Mouse (Mus musculus) thymus, postnatal 10 days (tissue): ENCODE data around the gene Mob3a.

ENCODE experiments used
- DNase-seq, 2 experiments: peaks; one replicate each; pipeline ENCODE4 v3.0.0; 2021; ENCODE audit warnings: low spot score in 2 of 2

Mob3a gene

DNA sequence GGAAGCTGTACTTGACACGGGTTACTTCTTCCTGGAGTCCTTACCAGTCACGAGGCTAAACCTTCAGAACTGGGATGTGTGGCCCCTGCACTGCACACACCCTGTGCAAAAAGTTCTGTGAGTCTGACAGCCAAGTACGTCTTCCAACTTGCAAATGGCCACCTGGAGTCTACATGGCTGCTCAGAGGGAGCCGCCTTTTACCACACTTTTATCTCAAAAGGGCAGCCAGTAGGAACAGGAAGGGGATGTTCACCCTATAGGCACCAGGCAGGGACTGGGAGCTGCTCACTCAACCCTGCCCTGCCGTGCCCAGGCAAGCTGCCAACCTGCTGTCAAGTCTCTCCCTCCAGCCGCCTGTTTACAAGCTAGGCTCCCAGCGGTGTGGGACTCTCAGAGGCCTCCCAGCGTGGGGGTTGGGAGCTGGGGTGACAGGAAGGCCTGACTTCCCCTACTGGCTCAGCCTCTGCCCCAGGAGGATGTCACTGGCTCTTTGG is 23.8 kb downstream of the Mob3a start, which contains the start of gene Mknk2:
TSS of gene Mknk2 (minus strand) at position 171 of the 495 bp plus-strand sequence.
- DNase-seq: peak; percentile 86 to 91

DNA sequence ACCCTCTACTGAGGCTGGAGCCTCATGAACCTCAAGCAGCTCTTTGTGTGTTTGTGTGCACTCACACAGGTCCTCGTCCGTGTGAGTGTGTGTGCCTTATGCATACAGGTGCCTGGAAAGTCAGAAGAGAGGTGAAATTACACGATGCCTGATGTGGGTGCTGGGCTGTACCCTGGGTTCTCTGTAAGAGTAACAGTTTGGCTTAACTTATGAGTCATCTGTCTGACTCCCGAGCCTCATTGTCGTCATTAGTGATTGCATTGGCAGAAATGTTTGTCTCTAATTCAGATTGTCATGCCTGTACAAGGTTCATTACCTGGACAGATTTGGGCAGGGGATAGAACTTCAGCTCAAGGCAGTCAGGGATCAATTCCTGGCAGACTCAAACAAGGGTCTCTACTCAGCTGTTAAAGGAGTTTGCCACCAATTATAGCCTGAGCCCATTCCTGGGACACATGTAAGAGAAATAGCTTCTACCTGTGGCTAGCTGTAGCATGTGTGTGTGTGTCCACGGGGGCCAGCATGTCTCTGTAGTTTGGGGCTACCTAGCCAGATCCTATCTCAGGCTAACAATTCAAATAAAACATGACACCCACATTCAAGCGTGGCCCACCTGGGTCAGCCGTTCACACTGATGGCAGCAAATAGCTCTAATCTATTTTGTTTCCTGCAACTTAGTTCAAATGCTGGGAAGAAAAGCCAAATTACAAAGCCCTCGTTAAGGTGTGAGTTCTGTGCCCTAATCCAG is 24.5 kb downstream of the Mob3a start:
- no peak for DNase-seq

DNA sequence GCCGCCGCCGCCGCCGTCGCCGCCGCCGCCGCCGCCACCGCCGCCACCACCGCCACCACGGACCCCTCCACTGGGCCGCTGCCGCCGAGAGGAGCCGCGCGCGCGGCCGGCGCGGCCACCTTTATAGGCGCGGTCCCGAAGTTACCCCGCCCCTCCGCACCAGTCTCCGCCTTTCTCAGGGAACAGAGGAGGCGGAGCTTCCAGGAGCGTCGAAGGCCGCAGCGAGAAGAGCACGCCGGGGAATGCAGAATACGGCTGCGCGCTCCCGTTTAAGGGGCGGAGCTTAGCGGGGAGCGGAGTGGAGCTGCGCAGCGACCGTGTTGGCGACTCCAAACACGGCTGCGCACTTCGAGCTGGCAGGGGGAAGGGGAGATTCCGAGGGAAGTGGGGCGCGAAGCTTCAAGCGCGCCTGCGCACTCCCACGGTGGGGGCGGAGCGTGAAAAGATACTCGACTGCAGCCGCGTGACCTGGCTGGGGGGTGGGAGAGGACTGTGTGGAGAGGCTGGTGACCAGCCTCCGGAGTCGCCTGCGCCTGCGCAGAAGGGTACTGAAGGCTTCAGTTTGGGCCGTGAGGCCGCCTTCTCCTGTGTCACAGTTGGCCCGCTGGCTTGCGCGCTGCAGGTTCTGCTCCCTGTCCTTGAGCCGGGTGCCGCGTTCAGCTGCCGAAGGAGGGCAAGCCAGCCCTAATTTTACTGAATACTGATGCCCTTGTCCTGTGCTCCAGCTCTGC is 25.4 kb downstream of the Mob3a start:
- peak; percentile 99 to 100 for DNase-seq

DNA sequence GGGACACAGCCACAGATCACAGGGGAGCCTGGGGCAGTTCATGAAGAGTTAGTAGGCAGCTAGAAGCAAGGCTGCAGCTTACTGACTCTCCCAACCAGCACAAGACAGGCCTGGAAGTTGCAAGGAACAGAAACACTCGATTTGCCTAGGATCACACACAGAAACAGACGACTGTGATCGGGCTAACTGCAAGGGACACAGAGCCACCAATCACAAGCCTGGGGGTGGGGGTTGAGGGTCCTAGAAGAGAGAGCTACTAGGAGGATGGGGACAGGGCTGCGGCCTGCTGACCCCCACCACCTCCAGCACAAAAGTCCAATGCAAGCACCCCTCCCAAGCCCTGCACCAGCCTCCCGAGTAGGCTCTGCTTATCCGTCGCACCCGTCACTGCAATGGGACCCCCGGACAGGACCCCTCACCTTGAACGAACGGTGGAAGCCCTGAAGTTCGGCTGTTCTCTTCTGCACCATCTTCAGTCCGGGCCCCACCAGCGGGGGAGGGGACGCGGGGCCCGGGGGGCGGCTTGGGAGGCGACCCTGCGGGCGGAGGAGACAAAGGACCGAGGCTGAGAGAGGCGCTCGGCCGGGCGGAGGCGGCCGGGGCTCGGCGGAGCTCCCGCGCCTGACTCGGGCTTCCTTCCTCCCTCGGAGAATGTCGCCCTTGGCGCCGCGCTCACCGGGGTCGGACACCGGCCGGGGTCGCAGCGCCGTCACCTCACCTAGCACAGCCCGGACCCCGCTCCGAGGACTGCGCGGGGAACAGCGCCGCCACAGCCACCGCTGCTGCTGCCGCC is 26.2 kb downstream of the Mob3a start:
- no peak for DNase-seq

DNA sequence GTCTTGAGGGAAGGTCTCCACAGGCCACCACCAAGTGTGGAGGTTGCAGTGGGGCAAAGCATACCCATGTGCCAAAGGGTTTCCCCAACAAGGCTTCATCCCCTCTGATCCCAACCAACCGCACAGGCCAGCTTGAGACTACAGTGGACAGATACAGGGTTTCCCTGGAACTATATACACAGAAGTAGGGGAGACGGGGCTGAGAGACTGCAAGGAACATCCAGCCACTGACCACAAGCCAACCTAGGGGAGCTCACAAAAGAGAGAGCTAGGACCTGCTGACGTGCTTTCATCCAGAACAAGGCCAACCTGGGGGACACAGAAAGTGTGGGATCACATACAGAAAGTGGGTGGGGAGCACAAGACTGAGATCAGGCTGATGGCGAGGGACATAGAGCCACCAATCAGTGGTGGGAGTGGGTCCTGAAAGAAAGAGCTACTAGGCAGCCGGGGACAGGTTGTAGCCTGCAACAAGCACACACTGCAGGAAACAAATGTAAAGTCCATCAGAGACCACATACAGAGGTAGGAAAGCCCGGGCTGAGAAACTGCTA is 26.8 kb downstream of the Mob3a start:
- DNase-seq: no peak

DNA sequence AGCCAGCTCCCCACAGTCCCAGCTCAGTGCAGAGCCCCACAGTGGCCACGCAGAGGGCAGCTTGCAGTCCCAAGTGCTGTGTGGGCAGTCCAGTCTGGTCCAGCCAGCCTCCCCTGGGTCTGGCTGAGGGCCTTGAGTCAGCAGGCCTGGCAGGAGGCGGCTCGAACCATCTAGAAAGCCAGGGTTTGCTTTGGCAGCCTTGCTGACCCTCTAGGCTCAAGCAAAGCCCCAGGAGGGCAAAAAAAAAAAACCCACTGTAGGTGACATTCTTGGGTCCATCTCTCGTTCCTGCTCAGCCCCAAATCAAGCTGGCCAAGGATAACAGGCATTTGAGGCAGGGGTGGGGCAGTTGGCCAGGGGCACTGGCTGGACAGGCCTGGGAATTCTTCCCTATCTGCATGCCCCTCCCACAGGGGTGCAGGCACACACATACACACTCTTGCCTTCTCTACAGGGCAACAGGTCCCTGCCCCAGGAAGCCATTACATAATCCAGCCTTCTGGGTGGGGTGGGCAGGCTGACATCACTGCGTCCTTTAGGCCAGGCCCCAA is 27.5 kb downstream of the Mob3a start:
- DNase-seq: no peak

DNA sequence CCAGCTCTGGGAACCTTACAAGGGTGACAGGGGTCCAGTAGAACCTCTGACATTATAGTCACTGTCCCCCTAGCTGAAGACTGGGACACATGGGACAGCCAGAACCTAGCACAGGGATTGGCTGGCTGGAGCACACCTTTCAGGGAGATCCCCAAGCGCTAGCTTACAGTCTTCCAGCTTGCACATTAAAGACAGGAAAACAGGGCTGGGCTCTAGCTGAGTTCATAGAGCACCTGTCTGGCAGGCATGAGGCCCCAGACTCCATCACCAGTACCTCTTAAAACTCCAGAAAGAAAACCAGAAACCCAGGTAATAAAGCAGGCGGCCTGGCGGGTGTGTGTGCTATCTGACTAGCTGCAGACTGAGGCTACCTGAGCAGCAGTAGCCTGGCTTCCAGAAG is 28.1 kb downstream of the Mob3a start:
- no peak for DNase-seq

DNA sequence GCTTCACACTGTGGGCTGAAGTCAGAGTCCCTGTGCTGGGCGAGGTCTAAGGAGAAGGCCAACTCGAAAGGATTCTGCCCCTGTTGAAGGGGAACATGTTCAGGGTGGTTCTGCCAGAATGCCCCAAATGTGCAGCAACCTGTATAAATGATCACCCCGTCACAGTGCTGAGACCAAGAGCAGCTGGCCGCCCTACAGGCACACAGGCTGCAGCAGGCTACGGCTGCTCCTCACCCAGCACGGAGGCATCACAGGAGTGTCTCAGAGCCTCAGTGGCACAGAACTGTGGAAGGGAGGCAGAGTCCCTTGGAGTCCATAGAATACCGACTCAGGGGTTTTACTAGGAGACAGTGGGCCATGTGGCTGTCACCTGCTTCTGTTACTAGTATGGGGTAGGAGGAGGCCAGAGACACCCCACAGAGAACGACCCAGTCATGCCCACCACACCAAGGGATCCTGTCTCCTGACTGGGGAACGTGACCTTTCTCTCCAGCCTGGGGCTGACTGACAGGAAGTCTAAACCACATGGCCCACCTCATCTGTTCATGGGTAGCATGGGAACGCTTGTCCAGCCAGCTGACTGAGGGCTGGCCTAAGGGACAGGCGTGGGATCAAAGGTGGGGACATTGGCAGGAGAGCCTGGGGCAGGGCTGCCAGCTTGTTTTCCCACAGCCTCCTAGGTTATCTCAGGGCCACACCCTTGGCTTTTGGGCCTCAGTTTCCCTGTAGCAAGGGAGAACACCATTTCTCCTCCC is 29.7 kb downstream of the Mob3a start:
- no peak for DNase-seq

DNA sequence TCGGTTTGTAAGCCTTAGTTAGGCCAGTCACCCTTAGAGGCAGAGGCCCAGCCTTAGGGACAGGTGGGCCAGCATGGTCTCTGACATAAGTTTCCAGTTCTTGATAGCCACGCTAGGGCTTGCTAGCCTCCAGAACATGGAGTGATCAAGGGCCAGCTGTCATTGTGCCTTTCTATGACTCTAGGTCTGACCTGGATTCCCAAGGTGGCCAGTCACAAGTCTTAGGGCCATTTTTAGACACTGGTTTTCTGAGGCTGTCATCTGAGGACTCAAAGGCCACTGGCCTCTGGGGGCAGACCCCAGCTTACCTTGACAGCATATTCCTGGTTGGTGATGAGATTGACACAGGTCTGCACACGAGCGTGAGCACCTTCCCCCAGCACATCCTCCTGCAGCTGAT is 30.5 kb downstream of the Mob3a start:
- no peak for DNase-seq

DNA sequence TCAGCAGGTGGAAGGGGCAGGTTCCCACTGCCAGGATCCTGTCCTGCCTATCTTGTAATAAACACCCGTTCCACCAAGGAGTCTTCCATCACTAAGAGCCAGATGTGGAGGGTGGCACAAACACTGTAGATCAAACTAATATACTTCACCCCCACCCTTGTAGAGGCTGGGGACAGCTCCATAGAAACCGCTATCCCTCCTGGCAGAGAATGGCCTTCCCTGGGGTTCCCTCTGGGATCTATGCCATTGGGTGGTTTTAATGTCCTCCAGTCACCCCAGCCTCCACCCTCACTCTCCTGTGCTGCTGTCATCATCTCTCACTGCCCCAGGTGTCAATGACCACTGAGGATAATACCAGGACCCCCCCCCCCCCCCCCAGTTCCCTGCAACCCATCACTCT is 31.2 kb downstream of the Mob3a start:
- DNase-seq: no peak

DNA sequence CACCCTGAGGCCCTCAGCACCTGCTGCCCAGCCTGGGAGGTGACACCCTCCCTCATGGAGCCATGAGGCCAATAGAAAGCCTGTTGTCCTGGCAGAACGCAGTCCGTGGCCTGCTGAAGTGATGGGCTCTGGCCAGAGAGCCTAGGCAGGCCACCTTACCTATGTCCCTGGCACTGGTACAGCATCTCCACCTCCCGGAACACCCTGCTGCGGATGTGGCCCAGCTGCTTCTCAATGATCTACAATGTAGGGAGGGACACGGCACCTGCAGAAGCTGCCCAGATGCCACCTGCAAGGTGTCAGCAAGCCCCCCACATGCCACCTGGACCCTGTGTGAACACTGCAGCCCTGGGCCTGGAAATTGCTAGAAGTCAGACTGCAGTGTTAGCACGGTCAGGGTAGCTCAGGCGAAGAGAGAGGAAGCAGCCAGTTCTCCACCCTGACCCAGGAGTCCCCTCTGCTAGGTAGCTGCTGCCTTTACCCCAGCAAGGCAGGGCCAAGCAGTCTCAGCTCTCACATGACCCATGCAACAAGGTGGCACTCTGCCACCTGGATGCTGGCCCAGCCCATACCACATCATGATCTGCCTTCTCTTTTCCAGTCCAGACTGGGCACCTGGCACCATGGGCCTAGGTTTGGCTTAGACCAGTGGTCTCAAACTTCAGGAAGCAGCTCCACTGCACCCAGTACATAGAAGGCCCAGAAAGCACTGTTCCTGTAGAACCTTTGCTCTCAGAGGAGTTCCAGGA is 31.9 kb downstream of the Mob3a start:
- DNase-seq: no peak

DNA sequence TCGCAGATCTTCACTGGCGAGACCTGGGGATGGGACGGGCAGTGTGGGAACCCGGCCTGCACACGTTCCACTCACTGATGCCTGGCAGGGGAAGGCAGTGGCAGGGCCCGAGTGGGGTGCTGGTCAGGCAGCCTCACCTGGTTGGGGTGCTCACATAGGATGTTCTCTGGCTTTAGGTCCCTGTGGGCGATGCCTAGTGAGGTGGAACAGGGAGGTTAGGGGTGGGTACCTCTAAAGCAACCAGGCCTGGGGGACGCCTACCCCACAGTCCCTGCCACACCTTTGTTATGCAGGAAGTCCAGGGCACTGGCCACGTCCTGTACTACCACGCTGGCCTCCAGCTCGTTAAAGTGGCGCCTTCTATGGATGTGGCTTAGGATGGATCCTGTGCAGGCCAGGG is 32.8 kb downstream of the Mob3a start:
- no peak for DNase-seq

DNA sequence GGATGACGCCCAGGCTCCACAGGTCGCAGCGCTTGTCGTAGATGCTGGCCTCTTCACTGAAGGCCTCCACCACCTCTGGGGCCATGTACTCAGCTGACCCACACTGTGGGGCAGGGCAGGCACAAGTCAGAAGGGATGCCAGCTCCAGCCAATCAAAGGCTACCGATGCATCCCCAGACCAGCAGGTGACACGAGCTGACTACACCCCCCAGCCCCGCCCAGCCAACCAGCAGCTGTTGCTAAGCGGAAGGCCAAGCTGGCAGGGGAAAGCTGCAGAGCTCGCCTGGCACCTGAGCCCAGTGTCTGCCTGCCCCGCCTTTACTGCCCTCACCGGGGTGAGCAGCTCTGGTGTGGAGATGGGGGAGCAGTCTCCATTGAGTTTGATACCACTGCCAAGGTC is 33.2 kb downstream of the Mob3a start:
- DNase-seq: no peak

DNA sequence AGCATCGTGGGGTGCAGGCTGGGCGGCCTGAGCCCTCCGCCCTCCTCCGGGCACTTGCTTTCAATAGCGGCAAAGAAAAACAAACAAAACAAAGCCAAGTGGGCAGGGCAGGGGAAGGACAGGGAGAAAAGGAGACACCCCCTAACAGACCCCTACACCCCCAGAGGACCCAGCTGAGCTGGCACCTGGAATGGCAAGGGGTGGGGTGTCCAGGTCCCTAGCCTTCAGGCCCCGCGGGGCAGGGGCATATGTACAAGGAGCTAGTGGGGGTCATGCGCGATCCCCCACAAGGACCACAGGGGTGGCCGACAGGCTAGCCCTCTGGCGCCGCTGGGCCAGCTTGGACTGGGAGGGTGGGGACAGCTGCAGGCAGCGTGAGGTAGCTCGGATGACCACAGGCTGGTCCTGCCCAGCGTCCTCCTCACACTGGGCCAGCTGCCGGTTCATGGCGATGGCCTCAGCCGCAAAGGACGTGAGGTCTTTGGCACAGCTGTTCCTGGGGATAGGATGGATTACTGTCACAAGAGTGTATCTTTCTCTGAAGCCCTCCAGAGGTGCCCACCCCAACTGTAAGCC is 34.9 kb downstream of the Mob3a start:
- DNase-seq: no peak

DNA sequence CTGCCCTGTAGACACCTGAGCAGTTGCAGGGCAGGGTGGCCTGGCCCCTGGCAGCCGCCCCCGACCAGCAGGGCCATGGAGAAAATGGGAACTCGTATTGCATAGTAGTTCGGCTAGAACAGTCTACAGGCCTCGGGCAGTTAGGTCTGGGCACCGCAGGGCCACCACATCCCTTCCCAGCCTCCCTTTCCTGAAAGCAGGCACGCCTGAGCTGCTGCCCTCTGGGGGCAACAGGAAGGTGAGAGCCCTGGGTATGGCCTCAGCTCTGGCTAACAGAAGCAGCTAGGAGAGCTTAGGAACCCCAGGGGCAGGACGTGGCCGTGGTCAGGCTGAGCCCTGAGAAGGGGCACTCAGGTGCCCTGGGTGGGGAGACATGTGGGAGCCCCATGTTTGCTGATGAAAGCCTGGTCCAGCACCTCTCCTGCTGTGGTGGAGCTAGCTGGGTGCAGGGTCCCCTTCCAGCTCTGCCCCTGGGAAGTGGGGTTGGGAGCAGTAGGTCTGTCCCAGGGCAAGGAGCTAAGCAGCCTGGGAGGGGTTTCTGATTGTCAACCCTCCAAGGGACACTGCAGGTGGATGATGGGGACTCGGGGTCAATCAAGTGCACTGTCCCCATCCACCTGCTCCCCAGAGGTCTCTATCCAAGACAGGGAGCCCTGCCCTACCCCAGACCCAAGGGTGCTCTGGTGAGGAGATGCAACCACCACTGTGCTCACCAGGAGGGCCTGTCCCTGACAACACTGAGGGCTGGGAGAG is 35.6 kb downstream of the Mob3a start:
- no peak for DNase-seq

DNA sequence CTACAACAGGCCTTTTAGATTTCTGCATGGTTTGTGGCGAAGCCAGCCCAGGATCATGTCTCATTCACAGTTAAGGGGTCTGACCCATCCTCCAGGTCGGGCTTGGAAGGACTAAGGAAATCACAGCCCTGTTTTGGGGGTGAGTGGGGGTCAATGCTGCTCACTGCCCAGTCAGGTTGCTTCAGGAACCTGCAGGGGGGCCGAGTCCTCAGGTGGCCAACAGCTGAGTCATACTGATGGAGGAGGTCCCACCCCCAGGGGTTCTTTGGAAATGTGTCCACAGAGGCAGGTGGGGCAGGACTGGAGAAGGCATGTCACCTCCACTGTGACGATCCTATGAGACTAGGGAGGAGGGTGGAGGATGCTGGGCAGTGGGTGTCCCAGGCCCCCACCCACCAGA is 36.3 kb downstream of the Mob3a start:
- no peak for DNase-seq

DNA sequence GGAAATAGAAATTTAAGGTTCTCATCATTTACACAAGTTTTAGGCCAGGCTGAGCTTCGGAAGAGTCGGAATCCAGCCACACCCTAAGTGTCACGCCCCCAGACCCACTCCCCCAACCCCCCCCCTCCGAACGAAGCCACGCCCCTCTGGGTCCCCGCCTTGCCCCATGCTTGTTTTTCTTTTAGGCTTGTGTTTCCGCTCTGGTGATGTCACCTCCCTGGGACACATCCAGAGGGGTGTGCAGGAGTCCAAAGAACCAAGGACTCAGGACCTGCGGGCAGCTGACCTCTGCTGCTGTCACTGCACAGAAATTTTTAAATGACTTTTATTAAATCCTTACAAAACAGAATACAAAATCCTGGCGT is 36.8 kb downstream of the Mob3a start:
- DNase-seq: no peak

DNA sequence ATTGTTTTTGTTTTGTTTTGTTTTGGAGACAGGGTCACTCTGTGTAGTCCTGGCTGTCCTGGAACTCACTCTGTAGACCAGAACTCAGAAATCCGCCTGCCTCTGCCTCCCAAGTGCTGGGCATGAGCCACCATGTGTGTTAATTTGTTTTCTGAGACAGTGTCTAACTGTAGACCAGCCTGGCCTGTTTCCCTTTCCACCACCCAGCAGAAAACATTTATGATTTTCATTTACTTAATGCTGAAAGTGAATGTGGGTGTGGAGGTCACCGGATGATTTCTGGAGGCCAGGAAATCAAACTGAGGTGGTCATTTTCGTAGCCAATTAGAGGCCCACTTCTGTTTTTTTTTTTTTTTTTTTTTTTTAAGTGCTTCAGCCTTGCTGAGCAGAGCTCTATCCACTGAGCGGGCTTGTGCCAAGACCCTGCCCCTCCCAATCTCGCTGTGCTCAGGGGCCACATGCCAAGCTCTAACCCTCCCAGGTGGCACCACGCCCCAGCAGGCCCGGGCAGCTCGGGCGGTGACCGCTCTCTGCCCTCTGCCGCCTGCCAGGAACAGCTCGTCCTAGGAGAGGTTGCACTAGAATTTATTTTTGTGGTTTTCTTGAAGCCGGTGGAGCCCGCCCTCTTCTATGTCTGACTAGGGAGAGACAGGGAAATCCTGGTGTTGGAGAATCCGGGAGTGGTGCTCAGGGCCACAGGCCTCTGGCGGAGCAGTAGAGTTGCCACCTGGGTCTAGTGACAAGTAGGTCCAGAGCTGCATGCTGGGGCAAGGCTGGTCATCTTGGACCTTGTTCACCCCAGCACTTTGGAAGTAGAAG is 37.4 kb downstream of the Mob3a start:
- no peak for DNase-seq
